Mouse (Mus musculus) urinary bladder, adult 18-20 months (tissue): ENCODE results near the gene Slc27a4.
"Not testable (repeated sequence)": the region's sequence is repeated elsewhere in the genome, so short reads cannot be mapped to it uniquely, and the experiment has no call there.

Experiments used
- DNase-seq, 2 experiments: peaks; one replicate each; pipeline ENCODE4 v3.0.0; 2022; ENCODE audit warnings: low spot score in 2 of 2, mixed read lengths in 2 of 2

Gene Slc27a4

GRCm38 (mm10) chr2:29802075-29802826 is at the start of gene Slc27a4:
Gene Slc27a4 (plus strand): TSS chr2:29802634.
- peak; percentile 95 to 96 for DNase-seq

DNA sequence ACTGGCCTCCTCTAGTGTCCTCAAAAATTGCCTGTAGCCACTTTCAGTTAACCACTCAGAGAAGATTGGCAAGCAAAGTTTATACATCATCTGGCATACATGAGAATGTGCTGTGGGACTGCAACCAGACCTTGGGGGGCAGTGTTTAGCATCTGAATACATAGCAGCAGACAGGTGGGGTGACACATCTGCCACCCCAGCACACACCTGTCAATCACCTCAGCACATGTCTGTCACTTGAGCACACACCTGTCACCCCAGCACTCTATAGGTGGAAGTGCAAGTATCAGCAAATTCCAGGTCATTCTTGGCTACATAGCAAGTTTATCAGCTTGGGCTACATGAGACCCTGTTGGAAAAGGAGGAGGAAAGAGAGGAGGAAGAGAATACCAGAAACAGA is 46.7 kb upstream of the Slc27a4 start:
- no peak for DNase-seq

DNA sequence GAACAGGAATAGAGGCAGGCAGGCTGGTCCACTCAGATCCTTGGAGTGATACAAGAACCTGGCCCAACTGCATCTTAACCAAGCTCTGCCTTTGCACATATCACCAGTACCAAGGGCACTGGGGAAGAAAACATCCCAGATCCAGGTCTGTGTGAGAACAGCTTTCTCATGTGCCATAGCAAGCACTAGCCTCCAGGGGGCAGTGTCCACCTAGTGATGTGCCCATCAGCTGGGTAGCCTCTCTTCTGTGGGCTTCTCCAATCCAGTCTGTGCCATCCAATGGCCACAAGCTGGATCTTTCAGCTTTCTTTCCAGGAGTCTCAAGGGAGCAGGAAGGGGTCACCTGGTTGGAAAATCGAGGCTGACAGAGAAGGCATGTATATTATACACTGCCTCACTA is 37.6 kb upstream of the Slc27a4 start:
- peak in 1 of 2 experiments; percentile 59 for DNase-seq

DNA sequence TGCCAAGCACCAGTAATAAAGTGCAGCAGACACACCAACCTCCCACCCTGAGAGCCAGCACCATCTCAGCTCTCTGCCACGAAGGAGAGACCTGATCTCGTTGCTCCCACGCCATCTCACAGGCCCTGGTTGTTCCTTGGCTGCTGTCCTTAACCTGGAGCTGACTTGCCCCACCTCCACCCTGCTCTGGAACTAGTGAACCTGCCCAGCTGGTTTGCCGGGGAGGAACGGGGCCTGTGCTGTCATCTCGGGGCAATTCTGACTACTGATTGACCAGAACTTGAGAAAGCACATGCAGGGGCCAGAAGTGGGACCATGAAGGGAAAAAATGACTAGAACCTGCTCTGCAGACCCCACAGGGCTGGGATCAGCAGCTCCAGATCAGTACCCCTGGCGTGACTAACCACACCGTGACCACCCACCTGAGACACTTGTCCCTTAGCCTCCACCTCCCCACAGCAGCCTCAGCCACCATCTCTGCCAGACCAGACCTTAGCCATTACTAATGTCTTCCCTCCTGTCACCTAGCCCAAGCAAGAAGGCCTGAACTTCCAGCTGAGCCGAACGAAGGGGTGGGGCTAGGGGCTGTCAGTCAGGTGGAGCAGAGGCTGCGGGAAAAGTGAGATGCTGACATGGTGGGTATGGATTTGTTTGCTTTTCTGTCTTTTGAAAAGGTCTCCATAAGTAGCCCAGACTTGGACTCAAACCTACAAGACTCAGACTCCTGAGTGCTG is 34.3 kb upstream of the Slc27a4 start:
- DNase-seq: peak; percentile 50 to 68

GRCm38 (mm10) chr2:29768901-29769300 is 33.5 kb upstream of the Slc27a4 start:
- DNase-seq: no peak

GRCm38 (mm10) chr2:29770162-29770561 is 32.3 kb upstream of the Slc27a4 start:
- DNase-seq: no peak

DNA sequence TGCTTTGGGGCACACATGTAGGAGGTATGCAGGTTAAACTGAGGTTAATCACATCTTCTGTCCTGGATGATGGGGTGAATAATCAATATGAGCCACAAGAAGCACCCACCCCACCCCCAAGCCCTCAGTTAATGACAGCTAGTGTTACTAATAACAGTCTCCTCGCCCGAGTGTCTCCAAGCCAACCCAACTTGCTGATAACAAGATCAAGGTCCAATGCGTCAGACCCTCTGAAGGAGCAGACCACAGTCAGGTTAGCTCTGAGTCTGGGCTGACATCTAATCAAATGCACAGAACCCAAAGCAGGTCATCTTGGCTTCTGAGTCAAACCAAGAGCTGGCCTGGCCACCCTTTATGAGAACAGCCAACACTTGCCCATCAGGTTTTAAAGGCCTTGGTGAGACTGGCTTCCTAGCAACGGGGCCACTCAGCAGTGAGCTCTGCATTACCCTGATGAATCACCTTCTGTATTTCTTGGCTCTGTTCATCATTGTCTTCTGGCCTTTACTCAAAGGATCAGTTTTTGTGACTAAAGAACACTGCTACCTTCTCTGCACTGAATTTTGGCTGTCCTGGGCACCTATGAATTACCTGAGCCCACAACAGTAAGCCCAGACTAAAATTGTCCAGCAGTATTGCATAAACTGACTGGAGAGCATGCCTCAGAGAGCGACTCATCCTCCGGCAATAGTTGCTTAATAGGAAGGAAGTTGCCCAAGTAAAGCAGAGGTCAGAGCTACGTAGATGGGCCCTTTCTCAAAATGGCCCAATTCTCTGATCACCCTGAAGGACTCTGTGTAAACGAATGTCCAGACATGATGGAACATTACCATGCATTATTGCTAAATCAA is 30.6 kb upstream of the Slc27a4 start:
- DNase-seq: peak in 1 of 2 experiments; percentile 52

DNA sequence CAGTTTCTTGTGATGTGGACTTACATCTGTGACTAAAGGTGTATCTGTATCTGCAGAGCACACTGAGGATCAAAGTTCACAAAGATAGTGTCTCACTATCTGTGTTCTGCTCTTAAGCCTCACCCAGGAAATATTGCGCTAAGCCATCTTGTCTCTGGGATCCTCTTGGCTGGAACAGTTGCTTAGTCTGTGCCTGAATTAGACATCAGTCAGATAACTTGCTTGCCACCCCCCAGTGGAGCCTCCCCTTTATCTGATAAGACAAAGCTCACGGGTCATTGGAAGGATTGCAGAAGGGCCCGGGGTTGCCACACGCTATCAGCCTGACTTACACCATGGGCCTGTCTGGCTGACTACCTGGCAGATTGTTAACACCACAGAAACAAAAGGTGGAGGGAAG is 29.1 kb upstream of the Slc27a4 start:
- no peak for DNase-seq

DNA sequence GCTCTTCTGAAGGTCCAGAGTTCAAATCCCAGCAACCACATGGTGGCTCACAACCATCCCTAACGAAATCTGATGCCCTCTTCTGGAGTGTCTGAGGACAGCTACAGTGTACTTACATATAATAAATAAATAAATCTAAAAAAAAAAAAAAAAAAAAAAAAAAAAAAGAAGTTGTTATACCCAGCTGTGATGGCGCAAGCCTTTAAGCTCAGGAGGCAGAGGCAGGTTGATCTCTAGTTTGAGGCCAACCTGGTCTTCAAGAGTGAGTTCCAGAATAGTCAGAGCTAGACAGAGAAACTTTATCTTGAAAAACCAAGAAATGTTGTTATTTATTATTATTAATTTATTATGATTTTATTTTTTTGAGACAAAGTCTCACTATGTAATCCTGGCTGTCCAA is 21.2 kb upstream of the Slc27a4 start:
- DNase-seq: not testable (repeated sequence)

DNA sequence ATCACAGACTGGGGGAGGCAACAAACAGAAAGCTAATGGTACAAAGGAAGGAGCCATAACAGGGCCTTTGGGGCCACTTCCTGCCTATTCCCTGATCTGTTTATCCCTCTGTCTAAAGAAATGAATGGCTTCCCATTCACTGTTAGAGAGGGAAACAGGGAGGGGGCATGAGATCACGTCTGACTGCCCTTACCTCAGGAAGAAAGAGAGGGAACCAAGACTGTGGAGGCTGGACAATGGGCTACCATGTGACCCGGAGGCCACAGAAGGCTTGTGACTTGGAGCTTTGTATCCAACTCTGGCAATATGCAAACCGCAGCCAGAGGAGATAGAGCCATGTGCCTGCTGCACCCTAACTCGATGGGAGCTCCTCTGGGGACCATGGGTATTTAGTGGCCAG is 18.1 kb upstream of the Slc27a4 start:
- DNase-seq: no peak

DNA sequence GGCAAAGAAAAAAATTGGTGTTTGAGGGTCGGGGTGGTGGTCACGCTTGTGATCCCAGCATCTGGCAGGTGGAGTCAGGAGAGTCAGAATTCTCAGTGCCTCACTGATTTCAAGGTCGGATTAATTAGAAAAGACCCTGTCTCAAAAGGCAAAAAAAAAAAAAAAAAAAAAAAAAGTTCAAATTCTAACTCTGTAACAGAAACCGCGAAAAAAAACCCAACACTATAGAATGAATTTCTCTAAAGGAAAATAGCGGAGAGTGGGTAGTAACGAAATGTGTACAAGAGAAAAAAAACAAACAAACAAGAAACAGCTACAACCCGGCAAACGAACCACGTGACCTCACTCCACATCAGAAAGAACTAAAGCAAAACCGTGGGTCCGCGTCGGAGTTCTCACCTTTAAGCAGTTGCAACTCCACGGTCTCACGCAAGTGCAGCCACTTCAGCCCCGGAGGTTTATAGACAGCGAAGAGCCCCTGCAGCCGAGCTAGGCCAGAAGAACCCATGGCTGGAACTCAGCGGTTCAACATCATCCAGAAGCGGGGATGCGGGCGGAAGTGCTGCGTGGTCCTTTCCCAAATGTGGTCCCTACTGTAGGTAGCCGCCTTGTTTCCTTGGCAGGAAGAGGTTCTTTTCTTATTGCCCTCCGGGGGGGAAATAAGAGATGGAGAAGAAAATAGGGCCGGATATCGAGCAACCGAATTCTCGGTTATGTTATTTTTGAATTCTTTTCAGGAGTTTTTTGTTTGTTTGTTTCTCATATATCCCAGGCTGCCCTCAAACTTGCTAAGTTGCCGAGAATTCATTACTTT is 15.1 kb upstream of the Slc27a4 start, which contains the start of gene Coq4:
Gene Coq4, plus strand, starts transcription at position 390 of the 814 bp plus-strand sequence.
- DNase-seq: peak; percentile 78 to 83

DNA sequence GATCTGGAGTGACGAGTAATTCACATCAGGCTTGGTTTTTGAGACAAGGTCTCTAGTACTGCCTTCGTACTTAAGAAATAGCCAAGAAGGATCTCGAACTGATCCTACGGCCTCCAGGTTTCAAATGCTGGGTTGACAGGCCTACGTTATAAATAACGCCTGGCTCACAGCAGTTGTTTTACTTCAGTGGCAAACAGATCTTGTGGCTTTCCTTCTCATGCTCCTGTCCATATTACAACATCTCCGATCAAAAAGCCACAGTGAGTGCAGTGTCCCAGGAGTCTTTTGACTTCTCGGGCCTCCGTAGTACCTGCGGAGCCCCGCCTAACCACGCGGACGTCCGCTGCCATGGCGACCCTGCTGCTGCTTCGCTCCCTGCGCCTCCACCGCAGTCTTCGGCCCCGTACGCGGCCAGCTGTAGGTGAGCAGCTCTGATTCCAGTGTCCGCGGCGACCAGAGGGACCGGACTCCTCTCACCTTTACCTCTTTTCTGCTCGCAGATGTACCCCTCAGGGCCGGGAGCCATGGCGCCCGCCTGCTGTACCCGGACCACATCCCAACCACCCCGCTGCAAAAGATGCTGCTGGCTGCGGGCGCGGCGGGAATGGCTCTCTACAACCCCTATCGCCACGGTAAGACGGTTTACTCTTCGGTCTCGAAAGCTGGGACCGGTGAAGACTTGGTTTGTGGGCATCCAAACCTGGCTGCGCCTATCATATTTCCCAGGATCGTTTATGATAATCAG is 14.3 kb upstream of the Slc27a4 start, which contains the start of gene Trub2:
Gene Trub2, minus strand, starts transcription at position 566 of the 745 bp plus-strand sequence.
- peak; percentile 79 for DNase-seq

DNA sequence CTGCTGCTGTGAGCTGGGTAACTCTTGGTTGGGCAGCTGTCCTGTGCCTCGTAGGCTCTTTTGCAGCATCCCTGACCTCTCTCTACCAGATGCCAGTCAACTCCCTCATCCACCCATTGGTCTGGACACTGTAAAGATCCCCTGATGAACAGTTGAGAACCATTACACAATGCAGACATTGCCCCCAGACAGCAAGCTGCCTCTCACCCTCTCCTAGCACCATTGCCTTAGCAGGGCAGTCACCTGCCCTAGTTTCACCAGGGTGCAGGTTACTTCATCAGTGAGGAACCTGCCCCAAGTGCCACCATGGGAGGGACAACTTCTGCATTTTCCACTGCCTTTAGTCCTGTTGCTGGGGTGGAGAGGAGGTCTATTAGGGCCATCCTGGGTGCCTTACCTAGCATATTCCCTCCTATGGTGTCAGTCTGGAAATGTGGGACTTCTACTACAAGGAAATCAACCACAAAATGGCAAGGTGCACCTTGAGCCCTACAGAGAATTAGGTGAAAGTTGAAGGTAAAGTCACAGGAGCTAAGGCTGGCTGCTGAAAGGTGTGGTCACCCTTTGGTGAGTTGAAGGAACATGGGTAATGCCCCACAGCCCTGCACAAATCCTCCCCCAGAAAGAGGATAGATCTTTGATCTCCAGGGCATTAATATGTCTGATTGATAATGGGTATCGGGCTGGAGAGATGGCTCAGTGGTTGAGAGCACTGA is 9.5 kb upstream of the Slc27a4 start:
- no peak for DNase-seq

DNA sequence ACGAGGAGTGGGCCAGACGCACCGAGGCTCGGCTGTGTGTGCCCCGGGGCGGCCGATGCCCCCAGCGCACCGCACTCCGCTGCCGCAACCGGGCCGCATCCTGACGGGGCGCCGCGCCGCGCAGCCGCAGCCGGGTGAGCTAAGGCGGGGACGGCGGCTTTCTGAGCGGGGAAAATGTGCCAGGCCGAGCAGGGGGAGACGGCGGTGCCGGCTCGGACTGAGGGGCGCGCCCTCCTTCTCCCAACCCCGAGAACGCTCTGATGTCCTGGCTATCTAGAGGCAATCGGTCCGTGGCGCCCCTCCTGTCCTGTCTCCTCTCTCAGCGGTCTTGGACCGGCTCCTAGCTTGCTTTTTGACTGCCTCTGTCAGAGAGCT is 380 bp downstream of the Slc27a4 start:
- DNase-seq: no peak

- DNase-seq: peak in 1 of 2 experiments; percentile 28
Measured at GRCm38 (mm10) chr2:29803400-29803831, 982 bp downstream of the Slc27a4 start.

- no peak for DNase-seq
Measured at GRCm38 (mm10) chr2:29815678-29816371, 13.4 kb downstream of the Slc27a4 start.

GRCm38 (mm10) chr2:29817426-29818232 is 15.2 kb downstream of the Slc27a4 start:
- peak; percentile 56 to 66 for DNase-seq

GRCm38 (mm10) chr2:29819363-29819762 is 16.9 kb downstream of the Slc27a4 start:
- DNase-seq: no peak
